Mouse (Mus musculus) liver, postnatal 0 days (tissue): Measurements from ENCODE around the gene Mrpl30.

Source experiments
- CTCF ChIP-seq: sonication (generic); IDR thresholded peaks from 2 replicates; pipeline ENCODE4 v1.5.1; 2016; ENCODE audit warnings: antibody characterized with exemption, low read depth
- EP300 ChIP-seq: IDR thresholded peaks from 2 replicates; pipeline ENCODE4 v1.6.1; 2016; ENCODE audit warnings: antibody characterized with exemption, low read depth, mild to moderate bottlenecking

- TF ChIP-seq CTCF (peak; percentile 52), EP300 (no peak)
Measured at GRCm38 (mm10) chr1:37891400-37891799, 1.1 kb downstream of the Mrpl30 start.
